Mouse (Mus musculus): Measurements from ENCODE around the gene Snap23.

DNA sequence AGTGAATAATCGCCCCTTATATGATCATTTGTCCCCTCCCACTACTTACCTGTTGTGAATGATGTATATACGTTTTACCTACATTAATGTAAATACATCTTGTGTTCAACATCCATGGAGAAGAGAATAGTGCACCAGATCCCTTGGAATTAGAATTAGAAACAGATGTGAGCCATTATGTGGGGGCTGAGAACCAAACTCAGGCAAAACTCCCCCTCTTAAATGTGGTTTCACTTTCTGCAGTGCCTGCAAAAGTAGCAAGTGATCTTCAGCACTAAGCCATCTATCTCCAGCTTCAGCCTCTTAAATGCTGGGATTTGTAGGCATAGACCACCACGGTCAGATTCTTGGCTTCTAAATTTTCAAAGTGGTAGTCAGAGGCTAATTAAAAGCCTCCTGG is 7.7 kb downstream of the Snap23 start:
- no peak for TF ChIP-seq EP300 (IDR thresholded peaks at IDR 0.05; ENCODE audit: low read depth)
- no peak for TF ChIP-seq CTCF (IDR thresholded peaks at IDR 0.05; ENCODE audit: low read depth)

All from liver, postnatal 0 days (tissue).